Mouse (Mus musculus): ENCODE measurements at regions not wholly inside any gene's neighbourhood (a gene's known extent, or its start where the extent isn't known, plus 50 kb on each side); places are given as distances from the start of the nearest gene placed in this dataset.

DNA sequence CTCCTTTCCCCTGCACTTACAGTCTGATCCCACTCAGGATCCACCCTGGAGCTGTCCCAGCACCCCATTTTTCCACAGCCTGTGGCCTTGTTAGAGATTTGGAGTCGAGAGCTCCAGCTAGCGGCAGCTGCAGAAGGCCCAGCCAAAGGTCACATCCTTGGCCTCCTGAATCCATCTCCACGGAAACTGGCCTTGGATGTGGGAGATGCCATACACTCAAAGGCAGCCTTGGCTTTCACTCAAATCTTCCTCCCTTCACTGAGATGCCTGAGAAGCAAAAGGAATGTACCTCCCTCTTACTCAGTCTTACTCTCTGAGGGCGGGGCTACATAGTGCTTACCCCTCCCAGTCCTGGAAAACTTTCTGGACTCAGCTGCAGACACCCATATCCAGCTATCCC, 56.2 kb upstream of the Ky start:
- no peaks in the 10 kb centered on the region for H3K4me1 ChIP-seq (replicated peaks)
- no peak overlapping the region for H3K4me3 ChIP-seq (replicated peaks)
- no peaks in the 10 kb centered on the region for H3K36me3 ChIP-seq
- no peak overlapping the region for H3K4me2 ChIP-seq
- H3K27ac ChIP-seq = no peak overlapping the region
- H3K9me3 ChIP-seq (replicated peaks) = no peaks in the 10 kb centered on the region
- 61% methylated on average over 4 of the region's 4 CpGs for WGBS (ENCODE audit: insufficient replicate concordance)
- H3K27me3 ChIP-seq = no peaks in the 10 kb centered on the region
- ATAC-seq (ENCODE audit: low read depth) (no peak), DNase-seq (no peak)
- no peak overlapping the region for H3K9ac ChIP-seq

GRCm38 (mm10) chr9:102446066-102446465, 59.5 kb upstream of the Ky start:
- Histone ChIP-seq H3K9me3 (replicated peaks) (no peaks in the 10 kb centered on the region), H3K27ac (no peak overlapping the region), H3K4me2 (no peak overlapping the region), H3K9ac (no peak overlapping the region), H3K27me3 (no peaks in the 10 kb centered on the region), H3K4me1 (replicated peaks) (no peaks in the 10 kb centered on the region), H3K4me3 (replicated peaks) (no peak overlapping the region), H3K36me3 (no peaks in the 10 kb centered on the region)
- 43% methylated on average over 2 of the region's 2 CpGs for WGBS (ENCODE audit: insufficient replicate concordance)
- ATAC-seq (ENCODE audit: low read depth) (no peak), DNase-seq (no peak)

- DNase-seq = no peak
Measured at GRCm38 (mm10) chr9:102442198-102442842, 63.2 kb upstream of the Ky start.

GRCm38 (mm10) chr9:102437641-102438040, 67.9 kb upstream of the Ky start:
- no peaks in the 10 kb centered on the region for H3K36me3 ChIP-seq
- no peaks in the 10 kb centered on the region for H3K4me1 ChIP-seq (replicated peaks)
- no peak overlapping the region for H3K4me2 ChIP-seq
- 54% methylated on average over 3 of the region's 3 CpGs for WGBS (ENCODE audit: insufficient replicate concordance)
- DNase-seq (no peak), ATAC-seq (ENCODE audit: low read depth) (no peak)
- H3K9ac ChIP-seq = no peak overlapping the region
- no peak overlapping the region for H3K4me3 ChIP-seq (replicated peaks)
- H3K27me3 ChIP-seq = no peaks in the 10 kb centered on the region
- no peaks in the 10 kb centered on the region for H3K9me3 ChIP-seq (replicated peaks)
- H3K27ac ChIP-seq = no peak overlapping the region

More at GRCm38 (mm10) chr9:102442198-102442842, 63.2 kb upstream of the Ky start:
- no peaks in the 10 kb centered on the region for H3K36me3 ChIP-seq
- H3K9me3 ChIP-seq (replicated peaks) = no peaks in the 10 kb centered on the region
- no peak overlapping the region for H3K9ac ChIP-seq
- H3K4me3 ChIP-seq (replicated peaks) = no peak overlapping the region
- H3K4me2 ChIP-seq = no peak overlapping the region
- no peak overlapping the region for H3K27ac ChIP-seq
- ATAC-seq (ENCODE audit: low read depth) = no peak
- H3K27me3 ChIP-seq = no peaks in the 10 kb centered on the region
- no peaks in the 10 kb centered on the region for H3K4me1 ChIP-seq (replicated peaks)
- 68% methylated on average over 11 of the region's 11 CpGs for WGBS (ENCODE audit: insufficient replicate concordance)

GRCm38 (mm10) chr9:102436378-102436777, 69.2 kb upstream of the Ky start:
- no peak for ATAC-seq (ENCODE audit: low read depth)
- WGBS (ENCODE audit: insufficient replicate concordance) = 55% methylated on average over 5 of the region's 5 CpGs
- Histone ChIP-seq H3K9me3 (replicated peaks) (no peaks in the 10 kb centered on the region), H3K4me3 (replicated peaks) (no peak overlapping the region), H3K27ac (no peak overlapping the region), H3K9ac (no peak overlapping the region), H3K36me3 (no peaks in the 10 kb centered on the region), H3K4me1 (replicated peaks) (no peaks in the 10 kb centered on the region), H3K4me2 (no peak overlapping the region), H3K27me3 (no peaks in the 10 kb centered on the region)
- DNase-seq = no peak

DNA sequence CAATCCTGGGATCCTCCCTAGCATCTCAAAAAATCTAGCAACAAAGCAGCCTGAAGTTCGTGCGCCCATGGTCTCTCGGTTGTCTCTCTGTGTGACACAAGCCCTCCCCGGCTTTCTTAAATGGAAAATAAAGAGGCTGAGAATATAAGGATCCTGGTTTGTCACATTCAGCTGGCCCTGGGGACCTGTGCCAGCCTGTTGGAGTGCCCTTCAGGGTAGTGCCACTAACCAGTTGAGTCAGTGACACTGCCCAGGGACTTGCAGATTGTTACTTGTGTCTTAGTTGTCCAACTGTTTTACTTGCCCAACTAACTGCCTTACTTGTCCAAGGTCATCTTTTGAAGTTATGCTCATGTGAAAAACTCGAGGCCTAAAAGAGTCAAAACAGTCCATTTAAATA, 73.5 kb upstream of the Ephb1 start:
- ATAC-seq (ENCODE audit: low read depth) = no peak
- H3K36me3 ChIP-seq = no peaks in the 10 kb centered on the region
- H3K4me2 ChIP-seq = no peak overlapping the region
- no peaks in the 10 kb centered on the region for H3K27me3 ChIP-seq
- no peak for DNase-seq
- H3K9me3 ChIP-seq (replicated peaks) = no peaks in the 10 kb centered on the region
- WGBS (ENCODE audit: insufficient replicate concordance) = 58% methylated on average over 5 of the region's 5 CpGs
- H3K27ac ChIP-seq = no peak overlapping the region
- peaks cover 8% of the 10 kb centered on the region; the same call in 1 of the 2 replicates for H3K4me1 ChIP-seq (replicated peaks)
- no peak overlapping the region for H3K4me3 ChIP-seq (replicated peaks)
- no peak overlapping the region for H3K9ac ChIP-seq

- no peak for DNase-seq
- Histone ChIP-seq H3K4me3 (replicated peaks) (no peak overlapping the region), H3K27me3 (no peaks in the 10 kb centered on the region), H3K4me2 (no peak overlapping the region), H3K27ac (peak overlapping the region; percentile 12; the same call in 1 of the 2 replicates), H3K9ac (no peak overlapping the region), H3K9me3 (replicated peaks) (no peaks in the 10 kb centered on the region), H3K4me1 (replicated peaks) (peaks cover 8% of the 10 kb centered on the region; the same call in 1 of the 2 replicates), H3K36me3 (no peaks in the 10 kb centered on the region)
- 56% methylated on average over 11 of the region's 11 CpGs for WGBS (ENCODE audit: insufficient replicate concordance)
- ATAC-seq (ENCODE audit: low read depth) = no peak
Measured at GRCm38 (mm10) chr9:102424672-102425345, 70.3 kb upstream of the Ephb1 start.

GRCm38 (mm10) chr9:102423919-102424671, 69.6 kb upstream of the Ephb1 start:
- 22% methylated on average over 20 of the region's 20 CpGs for WGBS (ENCODE audit: insufficient replicate concordance)
- peak; percentile 4 for DNase-seq
- Histone ChIP-seq H3K4me2 (peak overlapping the region; percentile 19; the same call in 1 of the 2 replicates), H3K4me1 (replicated peaks) (peaks cover 8% of the 10 kb centered on the region; the same call in 1 of the 2 replicates), H3K27me3 (no peaks in the 10 kb centered on the region), H3K36me3 (no peaks in the 10 kb centered on the region), H3K27ac (peak overlapping the region; percentile 71), H3K9me3 (replicated peaks) (no peaks in the 10 kb centered on the region), H3K9ac (no peak overlapping the region), H3K4me3 (replicated peaks) (no peak overlapping the region)
- ATAC-seq (ENCODE audit: low read depth) = peak; percentile 69

GRCm38 (mm10) chr9:102423465-102423918, 69.0 kb upstream of the Ephb1 start:
- WGBS (ENCODE audit: insufficient replicate concordance) = 36% methylated on average over 9 of the region's 9 CpGs
- Histone ChIP-seq H3K4me3 (replicated peaks) (no peak overlapping the region), H3K27ac (peak overlapping the region; percentile 71), H3K4me1 (replicated peaks) (peaks cover 8% of the 10 kb centered on the region; the same call in 1 of the 2 replicates), H3K4me2 (peak overlapping the region; percentile 19; the same call in 1 of the 2 replicates), H3K9ac (no peak overlapping the region), H3K36me3 (no peaks in the 10 kb centered on the region), H3K27me3 (no peaks in the 10 kb centered on the region), H3K9me3 (replicated peaks) (no peaks in the 10 kb centered on the region)
- no peak for ATAC-seq (ENCODE audit: low read depth)
- DNase-seq = no peak

DNA sequence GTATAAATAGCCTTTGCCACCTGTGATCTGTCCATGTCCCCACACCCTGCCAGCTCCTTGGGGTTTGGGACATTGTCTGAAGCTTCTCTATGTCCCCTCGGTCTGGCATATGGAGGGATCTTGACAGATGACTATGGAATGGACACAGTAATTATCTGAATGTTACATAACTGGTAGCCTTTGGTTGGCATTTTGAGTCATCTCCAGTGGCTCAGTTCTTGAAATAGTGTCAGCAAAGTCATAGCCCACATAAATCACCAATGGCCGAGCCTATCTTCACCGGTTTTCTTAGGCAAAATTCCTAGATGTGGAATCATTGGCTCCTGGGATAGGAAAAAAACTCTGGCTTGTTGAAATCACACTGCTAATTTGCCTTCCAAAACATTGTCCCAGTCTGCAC, 67.3 kb upstream of the Ephb1 start:
- 67% methylated on average over 3 of the region's 3 CpGs for WGBS (ENCODE audit: insufficient replicate concordance)
- H3K4me3 ChIP-seq (replicated peaks) = no peak overlapping the region
- DNase-seq = no peak
- H3K27me3 ChIP-seq = no peaks in the 10 kb centered on the region
- no peaks in the 10 kb centered on the region for H3K36me3 ChIP-seq
- peaks cover 8% of the 10 kb centered on the region; the same call in 1 of the 2 replicates for H3K4me1 ChIP-seq (replicated peaks)
- no peaks in the 10 kb centered on the region for H3K9me3 ChIP-seq (replicated peaks)
- H3K4me2 ChIP-seq = no peak overlapping the region
- ATAC-seq (ENCODE audit: low read depth) = no peak
- no peak overlapping the region for H3K9ac ChIP-seq
- no peak overlapping the region for H3K27ac ChIP-seq

DNA sequence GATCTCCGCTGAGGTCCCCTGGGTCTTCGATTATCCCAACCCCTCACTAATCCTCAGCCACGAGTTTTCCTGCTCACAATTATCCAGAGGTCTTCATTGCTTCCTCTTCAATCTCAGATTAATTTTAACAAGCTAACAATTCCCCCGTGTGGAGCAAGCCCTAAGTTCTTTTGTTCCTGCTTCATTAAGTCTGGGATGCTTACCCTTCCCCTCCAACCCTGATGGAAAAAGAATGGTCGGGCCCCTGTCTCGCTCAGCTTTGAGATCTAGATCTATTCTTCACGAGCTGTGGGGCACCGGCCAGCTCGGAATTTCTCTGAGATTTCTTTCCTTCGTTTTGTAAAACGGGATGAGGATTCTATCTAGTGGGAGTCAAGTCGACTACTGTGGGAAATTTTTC, 65.7 kb upstream of the Ephb1 start:
- H3K4me3 ChIP-seq (replicated peaks) = no peak overlapping the region
- no peak overlapping the region for H3K27ac ChIP-seq
- H3K4me1 ChIP-seq (replicated peaks) = peaks cover 8% of the 10 kb centered on the region; the same call in 1 of the 2 replicates
- 28% methylated on average over 12 of the region's 12 CpGs for WGBS (ENCODE audit: insufficient replicate concordance)
- no peak overlapping the region for H3K4me2 ChIP-seq
- DNase-seq = no peak
- no peak overlapping the region for H3K9ac ChIP-seq
- H3K9me3 ChIP-seq (replicated peaks) = no peaks in the 10 kb centered on the region
- no peaks in the 10 kb centered on the region for H3K36me3 ChIP-seq
- no peaks in the 10 kb centered on the region for H3K27me3 ChIP-seq
- no peak for ATAC-seq (ENCODE audit: low read depth)
